Mouse (Mus musculus): ENCODE measurements at regions not wholly inside any gene's neighbourhood (a gene's known extent, or its start where the extent isn't known, plus 50 kb on each side); places are given as distances from the start of the nearest gene placed in this dataset.

- no peak for DNase-seq (ENCODE audit: low read depth, low spot score)
- Histone ChIP-seq H3K4me3 (ENCODE audit: control insufficient read depth in 1 of 2, insufficient read depth in 1 of 2, low read depth in 2 of 2, low read length in 2 of 2) (no peak overlapping the region), H3K27me3 (ENCODE audit: control insufficient read depth in 1 of 2, insufficient read depth in 2 of 2, low read length in 2 of 2) (no peaks in the 10 kb centered on the region), H3K9me3 (replicated peaks; ENCODE audit: insufficient read depth, low read length) (no peaks in the 10 kb centered on the region), H3K79me2 (ENCODE audit: control insufficient read depth, insufficient read depth, low read length, poor library complexity) (no peaks in the 10 kb centered on the region), H3K36me3 (ENCODE audit: control insufficient read depth in 1 of 2, insufficient read depth in 2 of 2, low read length in 2 of 2) (no peaks in the 10 kb centered on the region), H3K27ac (ENCODE audit: control insufficient read depth, low read depth, low read length) (no peak overlapping the region), H3K9ac (ENCODE audit: control insufficient read depth, low read depth, low read length, poor library complexity, severe bottlenecking) (no peak overlapping the region), H3K4me1 (ENCODE audit: control insufficient read depth in 1 of 2, insufficient read depth in 2 of 2, low read length in 2 of 2) (no peaks in the 10 kb centered on the region)
- TF ChIP-seq POLR2AphosphoS2 (IDR thresholded peaks at IDR 0.05; ENCODE audit: low read length), result no peak
These were observed 137.2 kb upstream of the Slc24a5 start for GRCm38 (mm10) chr2:124930719-124931118.

GRCm38 (mm10) chr2:124932566-124932965 lies 135.4 kb upstream of the Slc24a5 start:
- no peaks in the 10 kb centered on the region for H3K79me2 ChIP-seq (ENCODE audit: control insufficient read depth, insufficient read depth, low read length, poor library complexity)
- TF ChIP-seq SIN3A (IDR thresholded peaks at IDR 0.05; ENCODE audit: low read length) (no peak), HCFC1 (IDR thresholded peaks at IDR 0.05; ENCODE audit: low read depth, low read length) (no peak), GABPA (IDR thresholded peaks at IDR 0.05; ENCODE audit: low read depth, low read length) (no peak), CTCF (IDR thresholded peaks at IDR 0.05 in 2 of 3, conservative IDR thresholded peaks at IDR 0.05 in 1 of 3; ENCODE audit: control insufficient read depth in 1 of 3, insufficient read depth in 1 of 3, low read depth in 2 of 3, low read length in 3 of 3, poor library complexity in 1 of 3, severe bottlenecking in 1 of 3) (no peak), NELFE (IDR thresholded peaks at IDR 0.05; ENCODE audit: low read depth, low read length) (no peak), ZMIZ1 (IDR thresholded peaks at IDR 0.05; ENCODE audit: low read depth, low read length) (no peak), ZNF384 (IDR thresholded peaks at IDR 0.05; ENCODE audit: low read depth, low read length) (no peak), GATA1 (IDR thresholded peaks at IDR 0.05; ENCODE audit: low read depth, low read length) (no peak), E2F4 (IDR thresholded peaks at IDR 0.05; ENCODE audit: borderline replicate concordance, low read depth, low read length) (no peak), MXI1 (IDR thresholded peaks at IDR 0.05; ENCODE audit: low read depth, low read length) (no peak), EP300 (IDR thresholded peaks at IDR 0.05; ENCODE audit: low read depth in 1 of 2, low read length in 2 of 2) (no peak), USF1 (IDR thresholded peaks at IDR 0.05; ENCODE audit: low read depth, low read length) (no peak), MAFK (IDR thresholded peaks at IDR 0.05; ENCODE audit: borderline replicate concordance, low read depth, low read length) (no peak), USF2 (IDR thresholded peaks at IDR 0.05; ENCODE audit: borderline replicate concordance in 1 of 2, insufficient read depth in 1 of 2, low read depth in 1 of 2, low read length in 2 of 2) (no peak), ZC3H11A (IDR thresholded peaks at IDR 0.05; ENCODE audit: low read depth, low read length) (no peak), TCF12 (IDR thresholded peaks at IDR 0.05; ENCODE audit: low read depth, low read length) (no peak), RAD21 (IDR thresholded peaks at IDR 0.05; ENCODE audit: low read depth, low read length) (no peak)
- no peaks in the 10 kb centered on the region for H3K4me1 ChIP-seq (ENCODE audit: control insufficient read depth in 1 of 2, insufficient read depth in 2 of 2, low read length in 2 of 2)
- no peaks in the 10 kb centered on the region for H3K36me3 ChIP-seq (ENCODE audit: control insufficient read depth in 1 of 2, insufficient read depth in 2 of 2, low read length in 2 of 2)
- H3K27me3 ChIP-seq (ENCODE audit: control insufficient read depth in 1 of 2, insufficient read depth in 2 of 2, low read length in 2 of 2), result no peaks in the 10 kb centered on the region
- no peak overlapping the region for H3K9ac ChIP-seq (ENCODE audit: control insufficient read depth, low read depth, low read length, poor library complexity, severe bottlenecking)
- no peaks in the 10 kb centered on the region for H3K9me3 ChIP-seq (replicated peaks; ENCODE audit: insufficient read depth, low read length)
- H3K4me3 ChIP-seq (ENCODE audit: control insufficient read depth in 1 of 2, insufficient read depth in 1 of 2, low read depth in 2 of 2, low read length in 2 of 2), result no peak overlapping the region
- H3K27ac ChIP-seq (ENCODE audit: control insufficient read depth, low read depth, low read length), result no peak overlapping the region
- no peak for DNase-seq (ENCODE audit: low read depth, low spot score)
